Mouse (Mus musculus) intestine, embryonic 14.5 days (tissue): ENCODE measurements at regions not wholly inside any gene's neighbourhood (a gene's known extent, or its start where the extent isn't known, plus 50 kb on each side); places are given as distances from the start of the nearest gene placed in this dataset.

Experiments used
- ATAC-seq: fragments of 200-750 bp; cut with Nextera tagmentation; replicated peaks from 2 replicates; pipeline ENCODE4 v1.8.0; 2017; ENCODE audit warnings: low read depth, moderate number of reproducible peaks, moderate TSS enrichment, moderate library complexity; ENCODE audit not compliant: low FRiP score, low TSS enrichment
- DNase-seq: peaks from one replicate; pipeline ENCODE4 v3.0.0-alpha.2; 2018; ENCODE audit warnings: low spot score
- H3K27ac ChIP-seq: fragments of 300-500 bp; sonication (generic); 2 replicates; pipeline ENCODE4 v1.5.1; 2014; ENCODE audit warnings: low read depth, mild to moderate bottlenecking, control low read depth
- H3K27me3 ChIP-seq: fragments of 300-500 bp; sonication (generic); replicated peaks from 2 replicates; pipeline ENCODE4 v1.6.1; 2014; ENCODE audit warnings: low read length, control low read depth; ENCODE audit not compliant: control insufficient read depth, insufficient read depth
- H3K36me3 ChIP-seq: fragments of 300-500 bp; sonication (generic); 2 replicates; pipeline ENCODE4 v1.6.1; 2014; ENCODE audit warnings: low read length, control low read depth; ENCODE audit not compliant: control insufficient read depth, insufficient read depth
- H3K4me1 ChIP-seq: fragments of 300-500 bp; sonication (generic); replicated peaks from 2 replicates; pipeline ENCODE4 v1.6.1; 2014; ENCODE audit warnings: low read length, control low read depth, mixed read lengths; ENCODE audit not compliant: control insufficient read depth, insufficient read depth
- H3K4me2 ChIP-seq: fragments of 300-500 bp; sonication (generic); 2 replicates; pipeline ENCODE4 v1.6.1; 2014; ENCODE audit warnings: low read length
- H3K4me3 ChIP-seq: fragments of 300-500 bp; sonication (generic); 2 replicates; pipeline ENCODE4 v1.5.1; 2014; ENCODE audit warnings: low read depth, low read length, control low read depth, mixed read lengths
- H3K9ac ChIP-seq: fragments of 300-500 bp; sonication (generic); 2 replicates; pipeline ENCODE4 v1.6.1; 2014; ENCODE audit warnings: mild to moderate bottlenecking, low read length
- H3K9me3 ChIP-seq: fragments of 300-500 bp; sonication (generic); 2 replicates; pipeline ENCODE4 v1.6.1; 2016; ENCODE audit warnings: low read length, control low read depth; ENCODE audit not compliant: control insufficient read depth
- WGBS: fragments of 180-500 bp; shearing (Covaris S2); extraction: QIAGEN DNeasy Blood & Tissue Kit; methylation state at CpG from one replicate; pipeline ENCODE4 v1.1.7; 2014; 5-methylcytosine and 5-hydroxymethylcytosine counted together

DNA sequence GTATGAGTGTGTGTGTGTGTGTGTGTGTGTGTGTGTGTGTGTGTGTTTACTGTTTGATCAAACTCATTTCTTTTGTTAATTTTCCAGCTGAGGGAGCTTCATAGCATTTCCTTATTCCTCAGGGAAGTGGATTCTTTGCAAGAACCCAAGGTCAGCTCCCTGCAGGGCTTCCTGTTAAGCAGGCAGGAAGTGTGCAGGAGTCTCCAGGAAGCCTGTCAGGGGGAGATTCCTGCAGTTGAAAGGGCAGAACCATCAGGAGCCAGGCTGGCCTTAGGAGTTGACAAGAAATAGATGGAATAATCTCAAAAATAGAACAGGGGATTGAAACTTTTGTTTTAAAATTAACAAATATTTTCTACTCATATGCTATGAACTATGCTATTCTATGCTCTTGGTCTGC, 98.8 kb upstream of the Pabpc6 start:
- Histone ChIP-seq H3K4me2 (no peak overlapping the region), H3K4me3 (no peak overlapping the region), H3K9ac (no peak overlapping the region), H3K27me3 (no peaks in the 10 kb centered on the region), H3K36me3 (no peaks in the 10 kb centered on the region), H3K4me1 (peaks cover 9% of the 10 kb centered on the region; the same call in 1 of the 2 replicates), H3K9me3 (no peaks in the 10 kb centered on the region), H3K27ac (no peak overlapping the region)
- no peak for DNase-seq
- ATAC-seq, result no peak

DNA sequence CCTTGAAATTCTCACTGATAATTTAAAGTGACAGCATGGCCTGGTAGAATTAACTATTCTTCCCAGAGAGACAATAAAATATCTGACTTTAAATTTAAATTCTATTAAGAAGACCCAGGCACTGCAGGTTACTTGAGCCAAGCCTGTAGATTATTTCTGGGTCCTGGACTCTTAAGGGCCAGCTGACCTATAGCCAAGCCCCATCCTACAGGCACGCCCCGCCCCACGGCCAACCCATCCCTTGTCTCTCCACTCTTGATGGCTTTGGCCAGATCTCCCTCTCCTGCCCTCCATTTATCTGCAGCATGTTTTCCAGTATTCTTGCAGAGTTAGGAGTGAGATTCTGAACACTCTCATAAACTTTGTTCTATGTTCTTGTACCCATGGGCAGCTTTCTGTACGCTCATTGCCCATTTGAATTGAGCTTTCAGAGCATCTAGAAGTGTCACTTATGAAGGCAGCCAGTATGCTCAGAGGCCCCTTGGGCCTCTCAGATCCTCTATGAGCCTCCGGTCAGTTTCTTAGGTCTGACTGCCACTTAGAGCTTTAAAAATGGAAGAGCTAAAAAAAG, 96.2 kb upstream of the Pabpc6 start:
- no peak for DNase-seq
- Histone ChIP-seq H3K27ac (no peak overlapping the region), H3K4me3 (no peak overlapping the region), H3K27me3 (no peaks in the 10 kb centered on the region), H3K9me3 (no peaks in the 10 kb centered on the region), H3K36me3 (no peaks in the 10 kb centered on the region), H3K4me2 (peak overlapping the region; percentile 69; the same call in 1 of the 2 replicates), H3K9ac (no peak overlapping the region), H3K4me1 (peaks cover 11% of the 10 kb centered on the region; the same call in 1 of the 2 replicates)
- 77% methylated on average over 5 of the region's 5 CpGs for WGBS
- ATAC-seq, result no peak

DNA sequence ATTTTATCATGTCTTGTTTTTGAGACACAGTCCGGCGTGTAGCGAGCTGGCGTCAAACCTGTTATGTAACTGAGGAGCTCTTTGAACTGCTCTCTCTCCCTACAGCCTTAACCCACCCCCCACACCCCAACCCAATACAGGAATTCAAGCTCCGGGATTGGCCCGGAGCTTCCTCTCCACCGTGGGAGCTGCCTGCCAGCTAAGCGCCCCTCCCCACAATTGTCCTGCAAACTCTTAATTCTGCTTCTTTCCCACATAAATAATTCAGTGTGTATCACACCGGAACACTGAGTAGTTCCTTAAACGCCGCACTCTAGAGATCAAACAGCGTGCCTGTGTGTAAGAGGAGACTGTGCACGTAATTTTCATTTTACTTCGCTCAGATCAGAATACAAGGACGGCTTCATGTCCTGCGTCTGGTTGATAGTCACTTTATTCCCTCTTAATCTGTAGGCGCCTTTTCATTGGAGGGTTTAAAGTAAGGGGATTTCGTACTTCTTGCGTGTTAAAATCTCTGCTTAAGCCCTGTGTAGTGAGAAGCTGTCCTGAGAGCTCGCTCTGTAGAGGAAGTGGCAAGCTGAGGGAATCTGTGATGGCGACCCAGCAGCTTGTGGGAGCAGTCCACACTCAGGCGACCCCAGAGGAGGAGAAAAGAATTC, 95.3 kb upstream of the Pabpc6 start:
- peaks cover 11% of the 10 kb centered on the region; the same call in 1 of the 2 replicates for H3K4me1 ChIP-seq
- 2% methylated on average over 22 of the region's 22 CpGs for WGBS
- H3K36me3 ChIP-seq, result no peaks in the 10 kb centered on the region
- H3K27ac ChIP-seq, result peak overlapping the region; percentile 2; the same call in 1 of the 2 replicates
- H3K9ac ChIP-seq, result peak overlapping the region; percentile 21; the same call in 1 of the 2 replicates
- ATAC-seq, result peak; percentile 58; the same call in 1 of the 2 replicates
- H3K4me3 ChIP-seq, result peak overlapping the region; percentile 38
- H3K27me3 ChIP-seq, result no peaks in the 10 kb centered on the region
- DNase-seq, result peak; percentile 68
- H3K4me2 ChIP-seq, result peak overlapping the region; percentile 69
- H3K9me3 ChIP-seq, result no peaks in the 10 kb centered on the region

DNA sequence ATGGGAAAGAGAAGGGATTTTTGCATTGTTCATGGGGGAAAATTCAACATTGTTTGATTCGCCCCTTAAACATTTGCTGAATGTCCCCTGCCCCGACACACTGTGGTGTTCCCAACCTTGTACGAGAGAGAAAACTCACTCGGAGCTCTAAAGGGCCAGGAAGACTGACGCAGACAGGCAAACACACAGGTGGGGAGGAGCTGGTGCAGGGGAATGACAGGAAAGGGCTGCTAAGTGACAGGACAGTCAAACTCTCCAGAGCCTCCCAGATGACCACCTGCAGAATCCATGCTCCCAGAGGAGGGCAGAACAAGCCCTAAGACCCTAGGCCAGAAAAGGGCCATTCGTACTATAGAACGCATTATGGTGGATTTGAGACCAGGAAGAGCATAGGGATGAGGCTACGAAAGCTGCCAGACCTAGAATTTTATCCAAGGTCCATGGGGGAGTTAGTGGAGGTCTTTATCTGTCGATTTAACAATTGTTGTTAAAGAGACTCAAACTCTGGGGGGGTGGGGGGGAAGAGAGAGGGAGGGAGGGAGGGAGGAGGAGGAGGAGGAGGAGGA, 94.6 kb upstream of the Pabpc6 start:
- 13% methylated on average over 9 of the region's 9 CpGs for WGBS
- Histone ChIP-seq H3K4me3 (no peak overlapping the region), H3K4me1 (peaks cover 11% of the 10 kb centered on the region; the same call in 1 of the 2 replicates), H3K27me3 (no peaks in the 10 kb centered on the region), H3K4me2 (peak overlapping the region; percentile 69), H3K9ac (no peak overlapping the region), H3K36me3 (no peaks in the 10 kb centered on the region), H3K27ac (no peak overlapping the region), H3K9me3 (no peaks in the 10 kb centered on the region)
- ATAC-seq (no peak), DNase-seq (peak; percentile 54)

DNA sequence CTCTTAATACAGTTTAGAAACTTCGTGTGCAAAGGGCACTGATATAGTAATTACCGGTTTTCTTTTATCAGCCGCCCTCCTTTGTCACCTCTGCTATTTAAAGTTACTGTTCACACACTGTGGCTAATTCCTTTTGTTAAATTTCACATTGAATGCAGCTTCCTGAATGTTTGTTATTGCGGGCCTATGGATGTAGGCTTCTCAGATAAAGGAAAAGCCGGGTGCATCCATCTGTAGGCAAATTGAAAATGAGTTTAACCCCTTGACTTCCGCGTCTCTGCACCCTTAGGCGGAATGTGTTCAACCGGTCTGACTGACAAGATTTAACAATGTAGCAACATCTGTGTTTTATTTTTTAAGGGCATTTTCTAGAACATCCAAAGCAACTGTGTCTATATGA, 93.6 kb upstream of the Pabpc6 start:
- DNase-seq, result no peak
- Histone ChIP-seq H3K9ac (no peak overlapping the region), H3K27ac (no peak overlapping the region), H3K9me3 (no peaks in the 10 kb centered on the region), H3K4me3 (no peak overlapping the region), H3K4me2 (no peak overlapping the region), H3K36me3 (no peaks in the 10 kb centered on the region), H3K27me3 (no peaks in the 10 kb centered on the region), H3K4me1 (peaks cover 11% of the 10 kb centered on the region; the same call in 1 of the 2 replicates)
- WGBS, result 50% methylated on average over 9 of the region's 9 CpGs
- no peak for ATAC-seq

DNA sequence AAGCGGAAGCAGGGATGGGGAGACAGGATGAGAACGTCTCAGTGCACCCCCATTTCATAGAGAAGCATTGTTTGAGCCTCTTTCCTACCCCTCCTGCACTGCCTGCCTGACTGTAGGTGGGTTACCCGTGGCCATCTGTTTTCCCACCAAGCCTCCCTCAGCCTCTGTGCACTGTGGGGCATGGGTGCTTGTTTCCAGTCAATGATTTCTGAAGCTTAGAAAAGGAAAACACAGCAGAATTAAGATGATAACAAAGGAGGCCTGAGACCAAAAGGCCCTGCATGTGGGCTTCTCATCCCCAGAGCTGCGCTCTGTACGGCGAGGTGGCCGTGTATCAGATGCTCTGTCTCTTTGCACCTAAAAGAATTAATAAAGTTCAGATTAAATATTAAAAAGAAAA, 92.9 kb upstream of the Pabpc6 start:
- ATAC-seq (no peak), DNase-seq (no peak)
- no peaks in the 10 kb centered on the region for H3K36me3 ChIP-seq
- peaks cover 11% of the 10 kb centered on the region; the same call in 1 of the 2 replicates for H3K4me1 ChIP-seq
- no peaks in the 10 kb centered on the region for H3K9me3 ChIP-seq
- no peak overlapping the region for H3K4me2 ChIP-seq
- H3K4me3 ChIP-seq, result no peak overlapping the region
- no peaks in the 10 kb centered on the region for H3K27me3 ChIP-seq
- H3K27ac ChIP-seq, result no peak overlapping the region
- WGBS, result 75% methylated on average over 7 of the region's 7 CpGs
- no peak overlapping the region for H3K9ac ChIP-seq

DNA sequence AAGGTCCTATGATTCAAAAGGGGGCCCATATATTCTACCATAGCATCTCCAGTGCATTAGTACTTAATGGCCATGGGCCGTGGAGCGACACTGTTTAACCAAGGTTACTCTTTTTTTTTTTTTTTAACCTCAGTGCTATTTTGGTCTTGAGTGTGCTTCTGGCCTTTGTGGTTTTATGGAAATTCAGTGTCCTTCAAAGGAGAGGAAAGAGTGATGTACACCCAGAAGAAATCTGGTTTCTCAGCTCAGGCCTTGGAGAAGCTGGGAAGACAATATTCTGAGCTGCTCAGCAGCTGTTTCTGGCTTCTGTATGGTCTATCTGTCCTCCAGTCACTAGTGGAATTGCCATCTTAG, 91.2 kb upstream of the Pabpc6 start:
- 88% methylated on average over 2 of the region's 2 CpGs for WGBS
- Histone ChIP-seq H3K27me3 (no peaks in the 10 kb centered on the region), H3K27ac (no peak overlapping the region), H3K36me3 (no peaks in the 10 kb centered on the region), H3K9me3 (no peaks in the 10 kb centered on the region), H3K4me2 (no peak overlapping the region), H3K4me3 (no peak overlapping the region), H3K9ac (no peak overlapping the region), H3K4me1 (peaks cover 11% of the 10 kb centered on the region; the same call in 1 of the 2 replicates)
- no peak for DNase-seq
- ATAC-seq, result no peak

DNA sequence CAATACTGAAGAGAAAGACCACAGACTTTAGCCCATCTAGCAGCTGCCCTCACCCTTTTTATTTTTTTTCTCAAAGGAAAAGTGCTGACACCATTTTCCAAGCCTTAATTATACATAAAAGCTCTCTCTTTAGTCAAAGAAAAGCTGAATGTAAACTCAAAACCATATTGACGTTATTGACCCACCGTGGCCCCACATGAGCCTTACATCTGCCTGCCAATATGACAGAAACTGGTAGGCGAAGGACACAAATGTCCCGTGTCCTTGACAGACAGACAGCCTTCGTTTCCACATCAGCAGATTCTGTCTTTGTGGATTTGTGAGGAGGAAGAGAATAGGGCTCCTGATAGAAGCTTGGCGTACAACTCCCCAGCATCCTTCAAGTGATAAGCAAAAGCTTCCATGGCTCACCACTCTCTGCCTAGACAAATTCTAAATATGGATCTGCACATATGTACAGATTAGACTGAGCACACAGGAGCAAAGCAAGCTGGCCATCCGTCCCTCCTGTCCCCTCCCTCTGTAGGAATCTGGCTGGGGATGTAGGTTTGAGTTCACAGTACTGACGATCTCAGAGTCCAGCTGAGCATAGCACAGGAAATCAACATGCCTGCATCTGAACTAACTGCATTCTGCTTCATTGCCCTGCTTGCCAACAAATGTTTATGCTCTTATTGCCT, 90.6 kb upstream of the Pabpc6 start:
- ATAC-seq (no peak), DNase-seq (no peak)
- no peak overlapping the region for H3K4me3 ChIP-seq
- H3K36me3 ChIP-seq, result no peaks in the 10 kb centered on the region
- 70% methylated on average over 8 of the region's 8 CpGs for WGBS
- H3K27ac ChIP-seq, result no peak overlapping the region
- H3K9me3 ChIP-seq, result no peaks in the 10 kb centered on the region
- H3K9ac ChIP-seq, result no peak overlapping the region
- no peaks in the 10 kb centered on the region for H3K27me3 ChIP-seq
- H3K4me1 ChIP-seq, result peaks cover 9% of the 10 kb centered on the region; the same call in 1 of the 2 replicates
- no peak overlapping the region for H3K4me2 ChIP-seq
